Mouse (Mus musculus): ENCODE data around the gene Itga10.

GRCm38 (mm10) chr3:96675690-96676089, 30.3 kb downstream of the Itga10 start:
- no peak for TF ChIP-seq CTCF (IDR thresholded peaks at IDR 0.05; ENCODE audit: control insufficient read depth, insufficient read depth, low read length)
- TF ChIP-seq POLR2A (IDR thresholded peaks at IDR 0.05; ENCODE audit: borderline replicate concordance, control insufficient read depth, low read depth, low read length): no peak

Measured in bone marrow, adult 2 months (tissue).